Mouse (Mus musculus) CH12.LX (cell line): ENCODE measurements around the gene Adamts6.

Source experiments
- CTCF ChIP-seq, 2 experiments: IDR thresholded peaks in 1 of 2; conservative IDR thresholded peaks in 1 of 2; 2 replicates each; pipeline ENCODE4 v1.5.1; 2011 to 2012; ENCODE audit warnings: low read depth in 2 of 2, low read length in 2 of 2, improper control_type of control experiment in 1 of 2, inconsistent platforms in 1 of 2, mild to moderate bottlenecking in 1 of 2, moderate library complexity in 1 of 2
- GABPA ChIP-seq: IDR thresholded peaks from 2 replicates; pipeline ENCODE4 v1.6.1; 2012; ENCODE audit warnings: low read depth, low read length, improper control_type of control experiment, inconsistent platforms; ENCODE audit not compliant: insufficient replicate concordance
- MAX ChIP-seq: IDR thresholded peaks from 2 replicates; pipeline ENCODE4 v1.6.1; 2011; ENCODE audit warnings: low read length, improper control_type of control experiment
- MAZ ChIP-seq: IDR thresholded peaks from 2 replicates; pipeline ENCODE4 v1.6.1; 2012; ENCODE audit warnings: low read depth, mild to moderate bottlenecking, inconsistent platforms, low read length, improper control_type of control experiment, moderate library complexity
- POLR2A ChIP-seq: IDR thresholded peaks from 2 replicates; pipeline ENCODE4 v1.6.1; 2011; ENCODE audit warnings: low read depth, mild to moderate bottlenecking, improper control_type of control experiment, low read length
- TBP ChIP-seq: conservative IDR thresholded peaks from 2 replicates; pipeline ENCODE4 v1.6.1; 2011; ENCODE audit warnings: low read depth, low read length, improper control_type of control experiment
- TCF12 ChIP-seq: IDR thresholded peaks from 2 replicates; pipeline ENCODE4 v1.6.1; 2014; ENCODE audit warnings: low read depth, mild to moderate bottlenecking, inconsistent platforms, low read length, improper control_type of control experiment
- ZMIZ1 ChIP-seq: IDR thresholded peaks from 2 replicates; pipeline ENCODE4 v1.6.1; 2012; ENCODE audit warnings: low read depth, mild to moderate bottlenecking, inconsistent platforms, low read length, improper control_type of control experiment

- TF ChIP-seq ZMIZ1 (no peak), GABPA (no peak), MAX (no peak), TCF12 (no peak), CTCF (conservative IDR thresholded peaks at IDR 0.05 in 1 of 2, IDR thresholded peaks at IDR 0.05 in 1 of 2; ENCODE audit: low read depth in 2 of 2, low read length in 2 of 2) (no peak), TBP (no peak), POLR2A (no peak), MAZ (no peak)
These were observed 106.1 kb downstream of the Adamts6 start for GRCm38 (mm10) chr13:104393427-104394356.
